Mouse (Mus musculus) neural tube, embryonic 14.5 days (tissue): ENCODE measurements at regions not wholly inside any gene's neighbourhood (a gene's known extent, or its start where the extent isn't known, plus 50 kb on each side); places are given as distances from the start of the nearest gene placed in this dataset.

Source experiments
- ATAC-seq: fragments of 200-750 bp; cut with Nextera tagmentation; 2 replicates; pipeline ENCODE4 v1.8.0; 2017; ENCODE audit warnings: low read depth, mild to moderate bottlenecking, moderate TSS enrichment, moderate library complexity
- H3K27ac ChIP-seq: fragments of 300-500 bp; sonication (generic); 2 replicates; pipeline ENCODE4 v1.5.1; 2014; ENCODE audit warnings: low read depth, mild to moderate bottlenecking, control low read depth, low read length, moderate library complexity, mixed read lengths
- H3K27me3 ChIP-seq: fragments of 300-500 bp; sonication (generic); 2 replicates; pipeline ENCODE4 v1.6.1; 2014; ENCODE audit warnings: low read length; ENCODE audit not compliant: control insufficient read depth, insufficient read depth
- H3K36me3 ChIP-seq: fragments of 300-500 bp; sonication (generic); 2 replicates; pipeline ENCODE4 v1.6.1; 2014; ENCODE audit warnings: low read length, mixed read lengths; ENCODE audit not compliant: control insufficient read depth, insufficient read depth
- H3K4me1 ChIP-seq: fragments of 300-500 bp; sonication (generic); 2 replicates; pipeline ENCODE4 v1.6.1; 2014; ENCODE audit warnings: low read length; ENCODE audit not compliant: control insufficient read depth, insufficient read depth
- H3K4me2 ChIP-seq: fragments of 300-500 bp; sonication (generic); 2 replicates; pipeline ENCODE4 v1.6.1; 2014; ENCODE audit warnings: mild to moderate bottlenecking, low read depth, low read length, control low read depth
- H3K4me3 ChIP-seq: fragments of 300-500 bp; sonication (generic); 2 replicates; pipeline ENCODE4 v1.5.1; 2014; ENCODE audit warnings: low read depth, low read length, control low read depth, mixed read lengths
- H3K9ac ChIP-seq: fragments of 300-500 bp; sonication (generic); replicated peaks from 2 replicates; pipeline ENCODE4 v1.6.1; 2014; ENCODE audit warnings: low read depth, mild to moderate bottlenecking, control low read depth, low read length, mixed read lengths
- H3K9me3 ChIP-seq: fragments of 300-500 bp; sonication (generic); 2 replicates; pipeline ENCODE4 v1.6.1; 2016; ENCODE audit warnings: low read length; ENCODE audit not compliant: control insufficient read depth
- WGBS: fragments of 180-500 bp; shearing (Covaris S2); extraction: QIAGEN DNeasy Blood & Tissue Kit; methylation state at CpG from one replicate; pipeline ENCODE4 v1.1.7; 2014; 5-methylcytosine and 5-hydroxymethylcytosine counted together

- Histone ChIP-seq H3K4me3 (no peak overlapping the region), H3K27ac (no peak overlapping the region), H3K36me3 (no peaks in the 10 kb centered on the region), H3K4me2 (no peak overlapping the region), H3K9me3 (peaks cover 4% of the 10 kb centered on the region; the same call in 1 of the 2 replicates), H3K4me1 (no peaks in the 10 kb centered on the region), H3K27me3 (no peaks in the 10 kb centered on the region), H3K9ac (no peak overlapping the region)
- 97% methylated on average over 1 of the region's 1 CpGs for WGBS
- ATAC-seq: no peak
These were observed 54.8 kb upstream of the Foxk1 start for GRCm38 (mm10) chr5:142346454-142346853.

GRCm38 (mm10) chr5:142350574-142350973 lies 50.7 kb upstream of the Foxk1 start:
- Histone ChIP-seq H3K27ac (no peak overlapping the region), H3K36me3 (no peaks in the 10 kb centered on the region), H3K4me2 (no peak overlapping the region), H3K4me1 (no peaks in the 10 kb centered on the region), H3K4me3 (no peak overlapping the region), H3K9ac (no peak overlapping the region), H3K27me3 (no peaks in the 10 kb centered on the region), H3K9me3 (peaks cover 4% of the 10 kb centered on the region; the same call in 1 of the 2 replicates)
- ATAC-seq: no peak
- 58% methylated on average over 5 of the region's 5 CpGs for WGBS
